Mouse (Mus musculus): ENCODE data around the gene Tmem115.

The Tmem115 gene

GRCm38 (mm10) chr9:107533791-107534407, at the start of gene Tmem115:
TSS of gene Tmem115 (plus strand) at chr9:107533945.
- peak; percentile 94 for DNase-seq (ENCODE audit: low spot score)

GRCm38 (mm10) chr9:107484302-107484701, 49.4 kb upstream of the Tmem115 start:
- peak; percentile 28 for DNase-seq (ENCODE audit: low spot score)

DNA sequence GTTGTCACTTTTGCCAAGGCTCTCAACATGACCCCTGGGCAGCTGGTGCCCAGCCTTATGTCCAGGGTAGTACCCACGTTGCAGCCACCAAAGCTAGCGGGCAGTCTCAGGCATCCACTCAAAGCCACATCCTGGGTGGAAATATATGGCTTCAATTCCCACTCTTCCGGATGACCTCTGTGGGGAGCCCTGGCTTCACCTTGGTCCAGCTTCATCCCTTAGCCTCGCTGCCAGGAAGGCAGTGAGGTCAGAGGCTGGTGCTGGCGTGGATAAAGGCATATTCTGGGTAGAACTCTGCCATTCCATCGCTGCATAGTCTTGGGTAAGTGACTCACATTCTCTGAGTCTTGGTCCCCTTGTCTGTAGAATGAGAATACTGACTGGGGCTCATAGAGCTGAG, 49.0 kb upstream of the Tmem115 start:
- no peak for DNase-seq (ENCODE audit: low spot score)

- DNase-seq (ENCODE audit: low spot score): no peak
Observed at GRCm38 (mm10) chr9:107486086-107486485, 47.7 kb upstream of the Tmem115 start.

DNA sequence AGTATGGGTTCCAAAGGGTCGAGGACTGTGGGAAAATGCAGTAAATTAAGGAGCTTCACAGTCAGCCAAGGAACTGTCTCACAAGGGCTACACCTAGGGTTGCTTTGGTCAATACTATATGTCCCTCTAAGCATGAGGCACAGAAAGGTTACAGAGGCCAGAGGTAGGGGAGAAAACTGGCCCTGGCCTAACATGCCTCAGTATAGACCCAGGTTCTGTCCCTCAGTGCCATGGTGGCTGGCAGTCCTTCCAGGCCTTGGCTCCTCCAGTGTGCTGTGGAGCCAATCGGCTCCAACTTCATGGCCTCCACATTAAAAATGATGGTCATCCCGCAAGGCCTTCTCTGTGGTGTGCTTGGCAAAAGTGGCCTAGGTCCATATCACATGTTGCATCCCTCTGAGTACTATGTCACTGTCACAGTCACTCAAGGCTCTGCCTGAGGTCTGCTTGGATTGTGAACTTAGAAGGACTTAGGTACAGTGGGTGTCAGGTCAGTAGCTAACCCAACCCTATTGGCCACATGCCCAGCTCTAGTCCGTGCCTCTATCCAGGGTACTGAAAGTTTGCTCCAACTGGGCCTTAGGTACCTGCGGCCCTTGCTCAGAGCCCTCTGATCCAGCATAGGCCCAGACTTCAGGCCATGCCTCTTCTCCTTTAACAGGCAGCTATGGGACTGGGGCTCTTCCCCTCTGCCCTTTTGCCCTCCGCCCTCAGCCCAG, 47.1 kb upstream of the Tmem115 start:
- no peak for DNase-seq (ENCODE audit: low spot score)

GRCm38 (mm10) chr9:107490146-107490545, 43.6 kb upstream of the Tmem115 start:
- DNase-seq (ENCODE audit: low spot score): no peak

- no peak for DNase-seq (ENCODE audit: low spot score)
Observed at GRCm38 (mm10) chr9:107490625-107491024, 43.1 kb upstream of the Tmem115 start.

DNA sequence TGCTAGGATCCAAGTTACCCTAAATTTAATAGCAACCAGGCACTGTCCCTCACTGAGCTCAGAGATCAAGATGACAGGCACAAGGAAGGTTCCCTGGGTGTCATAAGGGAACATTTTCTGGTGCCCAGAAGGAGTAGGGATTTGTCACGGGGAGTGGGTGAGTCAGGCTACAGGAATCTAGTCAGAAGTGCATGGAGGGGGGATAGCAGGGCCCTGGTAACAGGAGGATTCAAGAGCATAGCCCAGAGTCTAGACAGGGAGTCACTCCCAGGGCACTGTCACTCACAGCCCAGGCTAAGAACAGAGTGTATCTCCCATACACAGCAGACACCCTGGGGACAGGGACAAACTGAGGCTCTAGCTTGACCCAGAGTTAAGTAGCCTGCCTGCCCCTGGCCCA, 40.2 kb upstream of the Tmem115 start:
- no peak for DNase-seq (ENCODE audit: low spot score)

DNA sequence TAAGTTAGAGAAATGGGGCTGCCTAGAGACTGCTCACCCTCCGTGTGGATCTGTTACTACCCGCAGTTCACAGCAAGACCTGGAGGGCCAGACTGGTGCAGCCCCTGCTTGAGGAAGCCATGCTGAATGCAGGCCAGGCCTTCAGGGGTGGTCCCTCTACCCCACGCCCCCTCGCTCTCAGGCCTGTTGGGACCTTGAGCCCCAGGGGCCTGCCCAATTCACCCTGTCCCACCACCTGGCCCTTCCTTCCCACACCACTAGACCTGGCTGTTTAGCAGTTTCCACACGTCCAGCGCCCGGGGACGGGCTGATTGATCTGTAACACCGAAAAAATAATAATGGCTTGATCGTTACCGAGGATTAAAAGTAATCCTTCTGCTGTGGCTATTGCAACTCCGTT, 39.5 kb upstream of the Tmem115 start:
- DNase-seq (ENCODE audit: low spot score): no peak

DNA sequence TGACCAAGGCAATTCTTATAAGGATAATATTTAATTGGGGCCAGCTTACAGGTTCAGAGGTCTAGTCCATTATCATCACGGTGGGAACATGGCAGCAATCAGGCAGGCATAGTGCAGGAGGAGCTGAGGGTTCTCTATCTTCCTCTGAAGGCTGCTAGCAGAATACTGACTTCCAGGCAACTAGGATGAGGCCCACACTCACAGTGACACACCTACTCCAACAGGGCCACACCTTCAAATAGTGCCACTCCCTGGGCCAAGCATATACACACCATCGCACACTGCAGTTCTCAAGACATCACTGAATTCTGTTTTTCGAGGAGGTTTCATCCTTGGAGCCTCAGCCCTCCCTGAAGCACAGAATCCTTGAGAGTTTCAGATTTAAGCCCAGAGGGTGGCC, 37.4 kb upstream of the Tmem115 start:
- DNase-seq (ENCODE audit: low spot score): no peak

DNA sequence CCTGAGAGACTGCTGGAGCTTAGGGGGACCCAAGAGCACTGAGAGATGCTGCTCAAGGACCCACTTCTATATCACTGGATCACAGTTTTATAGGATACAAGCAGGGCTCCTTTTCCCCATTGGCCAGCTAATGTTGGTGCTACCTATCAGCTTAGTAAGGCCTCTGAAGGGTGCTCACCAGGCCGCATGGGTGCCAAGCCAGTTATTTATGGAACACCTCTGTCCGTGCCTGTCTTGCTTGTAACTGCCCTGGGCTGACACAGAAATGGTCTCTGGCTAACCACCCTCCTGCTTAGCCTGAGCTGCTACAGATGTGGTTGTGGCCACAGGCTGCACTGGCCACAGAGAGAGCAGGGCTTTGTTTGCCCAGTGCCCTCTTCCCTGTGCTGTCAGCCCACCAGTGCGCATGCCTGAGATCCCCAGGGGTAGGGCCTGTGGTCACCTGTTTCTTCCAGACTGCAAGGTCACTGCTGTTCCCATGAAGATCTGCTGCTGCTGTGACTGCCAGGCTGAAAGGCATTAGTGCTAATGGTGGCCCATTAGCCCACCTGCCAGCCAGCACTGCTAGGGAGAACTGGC, 32.9 kb upstream of the Tmem115 start:
- no peak for DNase-seq (ENCODE audit: low spot score)

DNA sequence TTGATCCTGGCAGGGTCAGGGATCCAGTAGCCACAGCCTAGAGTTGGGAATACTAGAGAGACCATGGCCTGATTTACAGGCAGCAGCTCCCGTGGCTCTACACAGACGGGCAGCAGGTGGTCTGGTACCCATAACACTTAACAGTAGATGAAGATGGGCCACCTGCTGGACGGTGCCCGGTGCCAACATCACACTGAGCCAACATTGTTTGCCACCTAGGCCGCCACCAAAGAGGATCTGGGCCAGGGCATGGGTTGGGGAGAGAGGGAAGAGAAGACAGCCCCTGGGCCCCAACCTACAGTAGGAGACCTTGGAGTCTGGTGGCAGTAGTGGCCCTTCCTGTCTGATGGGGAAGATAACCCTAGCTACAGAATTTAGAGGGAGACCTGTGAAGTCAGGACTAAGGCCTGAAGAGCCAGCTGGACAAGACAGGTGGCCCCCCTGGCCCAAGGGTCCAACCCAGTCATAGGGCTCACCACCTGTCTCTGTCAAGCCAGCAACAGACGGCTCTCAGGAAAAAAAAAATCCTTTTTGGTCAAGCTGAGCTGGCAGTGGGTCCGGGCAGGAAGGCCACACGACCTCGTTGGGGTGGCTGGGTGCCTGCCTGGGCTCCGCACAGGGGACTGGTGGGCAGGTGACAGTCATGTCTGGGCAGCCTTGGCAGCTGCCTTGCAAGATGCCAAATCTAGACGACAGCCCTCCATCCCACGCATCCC, 31.5 kb upstream of the Tmem115 start:
- no peak for DNase-seq (ENCODE audit: low spot score)

DNA sequence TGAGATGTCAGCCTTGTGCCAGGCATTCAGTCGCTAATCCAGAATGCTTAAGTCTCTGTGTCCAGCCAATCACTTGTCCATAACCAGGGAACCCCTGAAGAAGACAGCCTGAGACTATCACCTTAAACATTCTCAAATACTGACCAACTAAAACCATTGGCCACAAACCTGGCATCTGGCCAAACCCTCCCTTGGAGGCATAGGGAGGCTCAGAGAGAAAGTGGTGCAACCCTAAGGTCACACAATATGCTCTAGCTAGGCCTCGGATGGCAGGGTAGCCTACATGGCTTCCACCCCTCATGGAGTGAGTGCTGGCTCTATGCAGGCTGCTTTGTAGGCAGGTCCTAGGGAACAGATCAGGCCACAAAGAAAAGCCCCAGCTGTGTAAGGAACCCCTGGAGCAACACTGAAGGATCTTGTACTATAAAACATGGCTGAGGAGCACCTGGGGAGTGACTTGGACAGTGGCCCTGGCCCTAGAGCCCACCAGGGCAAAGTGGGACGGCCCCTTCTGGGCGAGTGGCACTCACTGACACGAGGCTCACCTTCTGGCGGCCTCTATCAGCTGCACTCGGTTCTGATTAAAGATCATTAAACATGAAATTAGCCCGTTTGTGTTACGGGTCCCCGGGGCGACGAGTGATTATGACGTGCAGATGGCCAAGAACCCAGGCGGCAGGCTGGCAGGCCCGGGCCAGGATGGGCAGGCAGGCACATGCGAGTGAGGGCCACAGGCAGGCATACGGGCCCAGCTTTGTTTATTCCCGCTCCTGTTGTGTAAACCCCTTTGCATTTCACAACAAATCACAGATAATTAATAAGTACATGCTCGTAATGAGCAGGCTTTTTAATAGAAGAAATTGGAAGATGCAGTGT, 28.8 kb upstream of the Tmem115 start:
- no peak for DNase-seq (ENCODE audit: low spot score)

DNA sequence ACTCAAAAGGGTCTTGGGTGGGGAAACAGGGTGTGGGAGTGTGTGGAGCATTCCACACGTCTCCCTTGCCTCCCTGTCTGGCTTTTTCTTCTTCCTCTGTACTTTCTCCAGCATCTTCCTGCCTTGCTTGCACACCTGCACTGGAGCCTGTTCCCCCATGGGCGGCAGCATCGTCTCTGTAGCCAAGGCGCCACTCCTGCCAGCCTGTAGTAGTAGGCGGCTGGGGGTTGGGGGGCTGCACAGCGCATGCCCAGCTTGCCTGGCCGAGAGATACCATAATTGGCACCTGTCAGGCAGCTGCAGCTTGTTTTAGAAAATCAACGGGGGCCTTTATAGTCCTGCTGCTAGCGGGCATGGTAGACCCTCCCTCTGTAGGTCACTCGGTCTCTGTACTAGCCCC, 25.5 kb upstream of the Tmem115 start:
- DNase-seq (ENCODE audit: low spot score): peak; percentile 43

DNA sequence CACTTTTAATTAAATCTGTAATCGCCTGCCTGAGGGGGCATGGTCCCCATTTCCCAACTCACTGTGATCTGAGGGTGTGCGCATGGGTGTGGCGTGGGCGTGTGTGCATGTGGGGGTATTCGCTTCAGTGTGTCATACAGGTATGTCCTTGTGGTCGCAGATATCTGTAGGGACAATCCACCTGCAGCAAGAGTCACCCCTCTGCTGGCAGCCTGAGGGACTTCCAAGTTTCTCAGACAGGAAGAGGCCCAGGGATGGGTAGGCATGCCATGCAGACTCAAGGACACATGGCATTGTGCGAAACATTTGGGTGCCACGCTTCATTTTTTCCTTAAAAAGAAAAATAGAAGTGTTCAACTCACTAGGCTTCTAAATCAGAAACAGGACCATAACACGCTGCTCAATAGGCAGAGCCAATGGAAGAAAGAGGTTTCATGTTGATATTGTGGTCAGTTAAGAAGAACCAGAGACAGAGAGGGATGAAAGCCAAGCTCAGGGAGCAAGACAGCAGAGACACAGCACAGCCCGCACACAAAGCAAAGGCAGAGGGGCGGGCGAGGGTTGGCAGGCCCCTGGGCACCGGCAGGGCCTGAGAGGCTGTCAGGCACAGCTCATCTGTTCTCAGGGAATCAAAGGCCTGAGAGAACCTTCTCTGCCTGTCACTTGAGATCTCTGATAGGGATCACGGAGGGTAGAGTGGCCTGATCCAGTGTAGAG, 23.2 kb upstream of the Tmem115 start:
- no peak for DNase-seq (ENCODE audit: low spot score)

DNA sequence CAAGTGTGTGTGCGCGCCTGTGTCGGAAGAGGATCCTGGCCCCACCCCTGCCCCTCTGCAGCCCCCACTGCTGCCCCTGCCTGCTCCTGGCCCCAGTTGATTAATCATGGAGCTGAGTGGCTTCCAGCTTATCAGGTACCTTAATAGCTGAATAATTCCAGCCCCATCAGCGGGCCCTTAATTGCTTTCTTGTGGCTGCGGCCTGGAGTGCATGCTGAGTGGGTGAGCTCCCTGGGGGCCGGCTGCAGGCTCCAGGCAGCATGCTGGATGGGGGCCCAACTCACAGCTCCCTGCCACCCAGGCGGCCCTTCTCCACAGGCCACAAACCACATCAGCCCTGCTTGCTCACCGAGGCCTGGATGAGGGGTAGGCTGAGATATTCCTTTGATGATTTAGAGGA, 22.3 kb upstream of the Tmem115 start:
- no peak for DNase-seq (ENCODE audit: low spot score)

- DNase-seq (ENCODE audit: low spot score): no peak
Observed at GRCm38 (mm10) chr9:107512326-107512725, 21.4 kb upstream of the Tmem115 start.

- DNase-seq (ENCODE audit: low spot score): peak; percentile 64
Observed at GRCm38 (mm10) chr9:107514303-107514955, 19.3 kb upstream of the Tmem115 start.

- no peak for DNase-seq (ENCODE audit: low spot score)
Observed at GRCm38 (mm10) chr9:107520331-107520730, 13.4 kb upstream of the Tmem115 start.

GRCm38 (mm10) chr9:107521190-107521589, 12.6 kb upstream of the Tmem115 start:
- DNase-seq (ENCODE audit: low spot score): no peak

Measured in left cerebral cortex, adult 11 months (tissue).